Mouse (Mus musculus): Measurements from ENCODE around the gene Ulk3. TPM values are rescaled to one million over a fixed set of nuclear protein-coding genes. Genes with fewer than 3 reads are reported as not detected.

The Ulk3 gene
- polyA plus RNA-seq (2012; rRNA removed), result 8.7 and 14.0 TPM in 2 replicates

GRCm38 (mm10) chr9:57589224-57590126, at the start of gene Ulk3:
Gene Ulk3 (plus strand): TSS chr9:57589452.
- peaks cover 49% of the 10 kb centered on the region for H3K36me3 ChIP-seq (ENCODE audit: control insufficient read depth, insufficient read depth, low read length)
- peak within 1 kb of the TSS; percentile 57 for H3K27ac ChIP-seq (ENCODE audit: insufficient read depth, low read depth, low read length)
- H3K4me3 ChIP-seq (ENCODE audit: low read depth, low read length), result peak within 1 kb of the TSS; percentile 95
- H3K27me3 ChIP-seq (ENCODE audit: control insufficient read depth, insufficient read depth, low read length), result no peaks in the 10 kb centered on the region
- H3K4me1 ChIP-seq (ENCODE audit: control insufficient read depth, insufficient read depth, insufficient read length, low read length), result peaks cover 10% of the 10 kb centered on the region
- TF ChIP-seq CTCF (IDR thresholded peaks at IDR 0.05; ENCODE audit: extremely low read depth, insufficient read length, insufficient replicate concordance, low read depth, low read length) (no peak; the same call in 1 of the 2 replicates), POLR2A (IDR thresholded peaks at IDR 0.05; ENCODE audit: low read depth, low read length) (peak; percentile 49; the same call in 1 of the 2 replicates)
- under 1% methylated on average over 58 of the region's 58 CpGs for WGBS

DNA sequence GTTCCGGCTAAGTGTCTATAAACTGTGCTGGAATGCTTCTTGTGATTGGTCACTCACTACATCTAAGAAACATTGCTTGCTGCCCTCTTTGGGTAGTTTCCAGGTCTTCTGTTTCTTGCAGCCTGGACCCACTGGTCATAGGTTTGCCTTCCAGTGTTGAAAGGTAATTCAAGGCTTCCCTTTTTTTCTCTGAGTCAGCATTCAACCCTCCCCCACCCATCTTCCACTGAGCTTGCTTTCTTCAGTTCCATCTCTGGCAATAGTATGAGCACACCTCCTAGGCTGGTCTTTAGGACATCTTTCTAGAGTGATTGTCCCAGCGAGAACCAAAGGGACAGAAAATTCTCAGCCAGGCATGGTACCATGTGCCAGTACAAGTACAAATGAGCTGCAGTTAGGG, 49.7 kb upstream of the Ulk3 start:
- Histone ChIP-seq H3K4me1 (ENCODE audit: control insufficient read depth, insufficient read depth, insufficient read length, low read length) (peaks cover 6% of the 10 kb centered on the region; the same call in 1 of the 2 replicates), H3K27me3 (ENCODE audit: control insufficient read depth, insufficient read depth, low read length) (no peaks in the 10 kb centered on the region), H3K36me3 (ENCODE audit: control insufficient read depth, insufficient read depth, low read length) (peaks cover 39% of the 10 kb centered on the region), H3K27ac (ENCODE audit: insufficient read depth, low read depth, low read length) (no peak overlapping the region), H3K4me3 (ENCODE audit: low read depth, low read length) (no peak overlapping the region)
- TF ChIP-seq CTCF (IDR thresholded peaks at IDR 0.05; ENCODE audit: extremely low read depth, insufficient read length, insufficient replicate concordance, low read depth, low read length) (no peak), POLR2A (IDR thresholded peaks at IDR 0.05; ENCODE audit: low read depth, low read length) (no peak)
- WGBS, result 89% methylated on average over 2 of the region's 2 CpGs

GRCm38 (mm10) chr9:57541312-57541711, 47.9 kb upstream of the Ulk3 start:
- H3K27me3 ChIP-seq (ENCODE audit: control insufficient read depth, insufficient read depth, low read length), result no peaks in the 10 kb centered on the region
- 0% methylated on average over 1 of the region's 1 CpGs for WGBS
- peaks cover 6% of the 10 kb centered on the region; the same call in 1 of the 2 replicates for H3K4me1 ChIP-seq (ENCODE audit: control insufficient read depth, insufficient read depth, insufficient read length, low read length)
- H3K4me3 ChIP-seq (ENCODE audit: low read depth, low read length), result no peak overlapping the region
- no peak overlapping the region for H3K27ac ChIP-seq (ENCODE audit: insufficient read depth, low read depth, low read length)
- TF ChIP-seq POLR2A (IDR thresholded peaks at IDR 0.05; ENCODE audit: low read depth, low read length) (no peak), CTCF (IDR thresholded peaks at IDR 0.05; ENCODE audit: extremely low read depth, insufficient read length, insufficient replicate concordance, low read depth, low read length) (no peak)
- H3K36me3 ChIP-seq (ENCODE audit: control insufficient read depth, insufficient read depth, low read length), result peaks cover 54% of the 10 kb centered on the region

- Histone ChIP-seq H3K4me3 (ENCODE audit: low read depth, low read length) (no peak overlapping the region), H3K4me1 (ENCODE audit: control insufficient read depth, insufficient read depth, insufficient read length, low read length) (peaks cover 18% of the 10 kb centered on the region), H3K27me3 (ENCODE audit: control insufficient read depth, insufficient read depth, low read length) (no peaks in the 10 kb centered on the region), H3K36me3 (ENCODE audit: control insufficient read depth, insufficient read depth, low read length) (peaks cover 68% of the 10 kb centered on the region), H3K27ac (ENCODE audit: insufficient read depth, low read depth, low read length) (no peak overlapping the region)
- TF ChIP-seq POLR2A (IDR thresholded peaks at IDR 0.05; ENCODE audit: low read depth, low read length), result no peak
- TF ChIP-seq CTCF (IDR thresholded peaks at IDR 0.05; ENCODE audit: extremely low read depth, insufficient read length, insufficient replicate concordance, low read depth, low read length), result no peak
- 72% methylated on average over 3 of the region's 3 CpGs for WGBS
Measured at GRCm38 (mm10) chr9:57543951-57544350, 45.3 kb upstream of the Ulk3 start.

- Histone ChIP-seq H3K27me3 (ENCODE audit: control insufficient read depth, insufficient read depth, low read length) (no peaks in the 10 kb centered on the region), H3K27ac (ENCODE audit: insufficient read depth, low read depth, low read length) (peak overlapping the region; percentile 89), H3K4me1 (ENCODE audit: control insufficient read depth, insufficient read depth, insufficient read length, low read length) (peaks cover 28% of the 10 kb centered on the region), H3K36me3 (ENCODE audit: control insufficient read depth, insufficient read depth, low read length) (peaks cover 62% of the 10 kb centered on the region), H3K4me3 (ENCODE audit: low read depth, low read length) (no peak overlapping the region)
- WGBS, result 23% methylated on average over 5 of the region's 5 CpGs
- TF ChIP-seq CTCF (IDR thresholded peaks at IDR 0.05; ENCODE audit: extremely low read depth, insufficient read length, insufficient replicate concordance, low read depth, low read length), result no peak
- no peak for TF ChIP-seq POLR2A (IDR thresholded peaks at IDR 0.05; ENCODE audit: low read depth, low read length)
Measured at GRCm38 (mm10) chr9:57547287-57547686, 42.0 kb upstream of the Ulk3 start.

DNA sequence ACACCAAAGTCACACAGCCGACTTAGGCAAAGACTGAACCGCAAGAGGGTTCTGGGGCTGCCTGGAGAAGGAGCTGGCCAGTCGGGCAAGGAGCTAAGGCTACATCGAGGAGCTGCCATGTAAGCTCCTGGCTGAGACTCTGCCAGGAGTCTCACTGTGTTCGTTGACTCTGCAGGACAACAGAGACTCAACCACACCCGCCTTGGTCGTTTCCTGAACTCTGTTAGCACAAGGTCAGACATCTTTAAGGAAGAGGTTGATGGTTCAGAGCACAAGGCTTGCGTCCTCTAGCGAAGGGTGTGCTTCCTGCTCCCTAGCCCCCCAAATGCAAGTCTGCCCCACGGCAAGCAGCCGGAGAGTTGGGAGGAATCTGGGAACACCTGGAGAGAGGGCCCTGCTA, 41.4 kb upstream of the Ulk3 start:
- TF ChIP-seq POLR2A (IDR thresholded peaks at IDR 0.05; ENCODE audit: low read depth, low read length) (no peak), CTCF (IDR thresholded peaks at IDR 0.05; ENCODE audit: extremely low read depth, insufficient read length, insufficient replicate concordance, low read depth, low read length) (no peak)
- Histone ChIP-seq H3K36me3 (ENCODE audit: control insufficient read depth, insufficient read depth, low read length) (peaks cover 56% of the 10 kb centered on the region), H3K4me3 (ENCODE audit: low read depth, low read length) (peak overlapping the region; percentile 14), H3K4me1 (ENCODE audit: control insufficient read depth, insufficient read depth, insufficient read length, low read length) (peaks cover 28% of the 10 kb centered on the region), H3K27me3 (ENCODE audit: control insufficient read depth, insufficient read depth, low read length) (no peaks in the 10 kb centered on the region), H3K27ac (ENCODE audit: insufficient read depth, low read depth, low read length) (peak overlapping the region; percentile 89)
- 57% methylated on average over 11 of the region's 11 CpGs for WGBS

GRCm38 (mm10) chr9:57549186-57549585, 40.1 kb upstream of the Ulk3 start:
- H3K4me1 ChIP-seq (ENCODE audit: control insufficient read depth, insufficient read depth, insufficient read length, low read length), result peaks cover 36% of the 10 kb centered on the region
- TF ChIP-seq POLR2A (IDR thresholded peaks at IDR 0.05; ENCODE audit: low read depth, low read length) (no peak), CTCF (IDR thresholded peaks at IDR 0.05; ENCODE audit: extremely low read depth, insufficient read length, insufficient replicate concordance, low read depth, low read length) (no peak)
- no peaks in the 10 kb centered on the region for H3K27me3 ChIP-seq (ENCODE audit: control insufficient read depth, insufficient read depth, low read length)
- peaks cover 44% of the 10 kb centered on the region for H3K36me3 ChIP-seq (ENCODE audit: control insufficient read depth, insufficient read depth, low read length)
- H3K27ac ChIP-seq (ENCODE audit: insufficient read depth, low read depth, low read length), result peak overlapping the region; percentile 99; the same call in 1 of the 2 replicates
- H3K4me3 ChIP-seq (ENCODE audit: low read depth, low read length), result no peak overlapping the region
- 93% methylated on average over 4 of the region's 4 CpGs for WGBS

Measured in small intestine, adult 2 months (tissue).